In the genomic region with DNA sequence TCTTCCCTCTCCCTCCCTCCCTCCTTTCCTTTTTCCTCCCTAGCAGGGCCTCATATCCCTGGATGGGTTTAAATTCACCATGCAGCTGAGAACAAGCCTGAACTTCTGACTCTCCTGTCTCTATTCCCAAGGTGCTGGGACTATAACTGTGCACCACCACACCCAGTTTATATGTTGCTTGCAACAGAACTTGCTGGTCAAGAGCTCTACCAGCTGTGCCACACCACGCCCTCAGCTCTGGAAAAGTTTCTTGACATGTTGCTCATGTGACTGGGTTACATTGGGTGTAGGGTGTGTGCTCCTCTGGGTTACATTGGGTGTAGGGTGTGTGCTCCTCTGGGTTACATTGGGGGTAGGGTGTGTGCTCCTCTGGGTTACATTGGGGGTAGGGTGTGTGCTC, we compare ENCODE assay signal across 25 mouse cellular contexts.
"Had no signal": no experiment of that assay in that cellular context is flagged by ENCODE, and none has a peak within 500 bp of the region (broad histone marks: within the 10 kb centered on the region; RNA-seq: fewer than 3 reads in every experiment).

No protein-coding gene starts in this region.

- H3K4me3 ChIP-seq: gastrocnemius, adult 2 months; heart, adult 2 months; heart, embryonic 12.5 days; hindbrain, embryonic 10.5 days; hindbrain, embryonic 12.5 days; intestine, embryonic 15.5 days; left cerebral cortex, adult 2 months; limb, embryonic 13.5 days; limb, embryonic 15.5 days; liver, embryonic 12.5 days had no signal

- DNase-seq: gastrocnemius, adult 2 months; gastrocnemius, postnatal 10 days; gastrocnemius, postnatal 25 days; heart, adult 2 months; heart, postnatal 10 days; heart, postnatal 4 days; kidney, adult 18-20 months; kidney, adult 8-10 months; kidney, postnatal 10 days; kidney, postnatal 25 days; kidney, postnatal 4 days; layer of hippocampus, adult 9-11 months; left cerebral cortex, postnatal 4 days had no signal

- H3K4me2 ChIP-seq: heart, embryonic 12.5 days; hindbrain, embryonic 12.5 days; hindbrain, embryonic 14.5 days; intestine, embryonic 15.5 days; limb, embryonic 13.5 days; limb, embryonic 15.5 days; liver, embryonic 12.5 days had no signal

- H3K9ac ChIP-seq: heart, embryonic 12.5 days; hindbrain, embryonic 12.5 days; hindbrain, embryonic 14.5 days; intestine, embryonic 15.5 days; limb, embryonic 13.5 days; limb, embryonic 15.5 days; liver, embryonic 12.5 days had no signal

- H3K27ac ChIP-seq: gastrocnemius, adult 2 months; heart, adult 2 months; hindbrain, embryonic 10.5 days; hindbrain, embryonic 12.5 days; hindbrain, embryonic 14.5 days; intestine, embryonic 15.5 days; left cerebral cortex, adult 2 months; limb, embryonic 13.5 days; limb, embryonic 15.5 days; liver, embryonic 12.5 days had no signal

- H3K27me3 ChIP-seq: heart, embryonic 12.5 days; hindbrain, embryonic 12.5 days; intestine, embryonic 15.5 days; limb, embryonic 13.5 days; limb, embryonic 15.5 days; liver, embryonic 12.5 days had no signal

- H3K9me3 ChIP-seq: hindbrain, embryonic 12.5 days; intestine, embryonic 15.5 days; limb, embryonic 15.5 days had no signal

- H3K4me1 ChIP-seq: heart, embryonic 12.5 days; hindbrain, embryonic 10.5 days; hindbrain, embryonic 12.5 days; intestine, embryonic 15.5 days; limb, embryonic 13.5 days; limb, embryonic 15.5 days; liver, embryonic 12.5 days had no signal

- ATAC-seq: hindbrain, embryonic 16.5 days; inflammation-experienced regulatory T-cells, adult 6 months; intestine, embryonic 15.5 days; intestine, postnatal 0 days; liver, embryonic 12.5 days had no signal
